Mouse (Mus musculus): ENCODE results near the gene Pex19. TPM values are rescaled to one million over a fixed set of nuclear protein-coding genes. Genes with fewer than 3 reads are reported as not detected.

The Pex19 gene
- 135 and 141 TPM in 2 replicates for total RNA-seq (2021)
- long read RNA-seq, experiment 1, transcript Pex19-201 (8 exons, 1,917 nt), result major isoform, 224 of 273 reads
- long read RNA-seq, experiment 1, partial matches to known transcripts, result 14 of 273 reads
- long read RNA-seq, experiment 1, other reads (novel, unspliced or antisense), result 33 of 273 reads
- long read RNA-seq, experiment 2, transcript Pex19-201 (8 exons, 1,917 nt), result major isoform, 159 of 194 reads
- long read RNA-seq, experiment 2, partial matches to known transcripts, result 13 of 194 reads
- long read RNA-seq, experiment 2, other reads (novel, unspliced or antisense), result 20 of 194 reads

- DNase-seq, result peak; percentile 91
Measured at GRCm38 (mm10) chr1:172126376-172127347, at the start of gene Pex19. Gene Pex19, plus strand, starts transcription at chr1:172126755.

- DNase-seq, result peak; percentile 72
Measured at GRCm38 (mm10) chr1:172077981-172078380, 48.6 kb upstream of the Pex19 start.

GRCm38 (mm10) chr1:172082101-172082898, 44.3 kb upstream of the Pex19 start, which contains the start of the genes Copa and Ncstn:
Gene Copa, plus strand, starts transcription at chr1:172082529.
Gene Ncstn, minus strand, starts transcription at chr1:172082795.
- peak; percentile 95 for DNase-seq

- no peak for DNase-seq
Measured at GRCm38 (mm10) chr1:172082899-172083445, 43.6 kb upstream of the Pex19 start.

- DNase-seq, result no peak
Measured at GRCm38 (mm10) chr1:172093522-172093921, 33.0 kb upstream of the Pex19 start.

GRCm38 (mm10) chr1:172094295-172094694, 32.3 kb upstream of the Pex19 start:
- no peak for DNase-seq

GRCm38 (mm10) chr1:172095202-172095601, 31.4 kb upstream of the Pex19 start:
- DNase-seq, result no peak

GRCm38 (mm10) chr1:172099325-172100033, 27.1 kb upstream of the Pex19 start:
- DNase-seq, result peak; percentile 61

- no peak for DNase-seq
Measured at GRCm38 (mm10) chr1:172103619-172104018, 22.9 kb upstream of the Pex19 start.

GRCm38 (mm10) chr1:172105101-172105500, 21.5 kb upstream of the Pex19 start:
- DNase-seq, result no peak

- no peak for DNase-seq
Measured at GRCm38 (mm10) chr1:172107777-172108477, 18.6 kb upstream of the Pex19 start.

- no peak for DNase-seq
Measured at GRCm38 (mm10) chr1:172116948-172117347, 9.6 kb upstream of the Pex19 start.

GRCm38 (mm10) chr1:172119100-172119499, 7.5 kb upstream of the Pex19 start:
- no peak for DNase-seq

GRCm38 (mm10) chr1:172119720-172120119, 6.8 kb upstream of the Pex19 start:
- DNase-seq, result peak; percentile 61

GRCm38 (mm10) chr1:172122671-172123070, 3.9 kb upstream of the Pex19 start:
- no peak for DNase-seq

GRCm38 (mm10) chr1:172124572-172124971, 2.0 kb upstream of the Pex19 start:
- no peak for DNase-seq

GRCm38 (mm10) chr1:172127487-172127886, 932 bp downstream of the Pex19 start:
- peak; percentile 68 for DNase-seq

GRCm38 (mm10) chr1:172128563-172128962, 2.0 kb downstream of the Pex19 start:
- DNase-seq, result no peak

- DNase-seq, result peak; percentile 33
Measured at GRCm38 (mm10) chr1:172129108-172129507, 2.6 kb downstream of the Pex19 start.

- no peak for DNase-seq
Measured at GRCm38 (mm10) chr1:172129780-172130179, 3.2 kb downstream of the Pex19 start.

Measured in adrenal gland, postnatal 14 days (tissue).